Mouse (Mus musculus): ENCODE measurements around the gene Krt17. TPM values are rescaled to one million over a fixed set of nuclear protein-coding genes. Genes with fewer than 3 reads are reported as not detected.
A peak's percentile ranks its signal among the peaks of the same experiment; 100 is the strongest.

The Krt17 gene
- polyA plus RNA-seq, 1 experiment, result not detected

- Histone ChIP-seq H3K79me2 (ENCODE audit: control insufficient read depth, insufficient read depth) (no peaks in the 10 kb centered on the region), H3K27me3 (ENCODE audit: control insufficient read depth, insufficient read depth, insufficient read length) (no peaks in the 10 kb centered on the region), H3ac (ENCODE audit: control insufficient read depth, insufficient read length) (no peak overlapping the region), H3K4me2 (ENCODE audit: low read depth) (peak overlapping the region; percentile 28), H3K4me3 (no peak overlapping the region), H3K36me3 (ENCODE audit: control insufficient read depth, insufficient read depth) (no peaks in the 10 kb centered on the region)
- no peak for TF ChIP-seq TCF12 (IDR thresholded peaks at IDR 0.05; ENCODE audit: insufficient read depth, poor library complexity, severe bottlenecking)
- no peak for TF ChIP-seq MYOD1 (IDR thresholded peaks at IDR 0.05; ENCODE audit: control insufficient read depth in 1 of 3, insufficient read length in 2 of 3, low read depth in 2 of 3)
- TF ChIP-seq E2F4 (IDR thresholded peaks at IDR 0.05; ENCODE audit: insufficient read depth), result no peak
- no peak for TF ChIP-seq POLR2AphosphoS2 (IDR thresholded peaks at IDR 0.05; ENCODE audit: insufficient read length, low read depth)
- no peak for TF ChIP-seq MYOG (IDR thresholded peaks at IDR 0.05; ENCODE audit: control insufficient read depth in 1 of 3, insufficient read depth in 1 of 3, insufficient read length in 2 of 3, low read depth in 2 of 3)
- no peak for TF ChIP-seq POLR2A (IDR thresholded peaks at IDR 0.05; ENCODE audit: insufficient read length, low read depth)
- TF ChIP-seq CEBPB (IDR thresholded peaks at IDR 0.05; ENCODE audit: insufficient read depth, poor library complexity, severe bottlenecking), result no peak
- no peak for TF ChIP-seq REST (IDR thresholded peaks at IDR 0.05; ENCODE audit: insufficient read depth, insufficient read length)
- TF ChIP-seq SRF (IDR thresholded peaks at IDR 0.05; ENCODE audit: control insufficient read depth, insufficient read length, low read depth), result no peak
These were observed 39.1 kb downstream of the Krt17 start for GRCm38 (mm10) chr11:100221741-100222140.

- Histone ChIP-seq H3K4me2 (ENCODE audit: low read depth) (no peak overlapping the region), H3K79me2 (ENCODE audit: control insufficient read depth, insufficient read depth) (no peaks in the 10 kb centered on the region), H3K36me3 (ENCODE audit: control insufficient read depth, insufficient read depth) (no peaks in the 10 kb centered on the region), H3K4me3 (no peak overlapping the region), H3ac (ENCODE audit: control insufficient read depth, insufficient read length) (no peak overlapping the region), H3K27me3 (ENCODE audit: control insufficient read depth, insufficient read depth, insufficient read length) (no peaks in the 10 kb centered on the region)
- TF ChIP-seq E2F4 (IDR thresholded peaks at IDR 0.05; ENCODE audit: insufficient read depth) (no peak), TCF12 (IDR thresholded peaks at IDR 0.05; ENCODE audit: insufficient read depth, poor library complexity, severe bottlenecking) (no peak), CEBPB (IDR thresholded peaks at IDR 0.05; ENCODE audit: insufficient read depth, poor library complexity, severe bottlenecking) (no peak), SRF (IDR thresholded peaks at IDR 0.05; ENCODE audit: control insufficient read depth, insufficient read length, low read depth) (no peak), MYOD1 (IDR thresholded peaks at IDR 0.05; ENCODE audit: control insufficient read depth in 1 of 3, insufficient read length in 2 of 3, low read depth in 2 of 3) (no peak), POLR2AphosphoS2 (IDR thresholded peaks at IDR 0.05; ENCODE audit: insufficient read length, low read depth) (no peak), POLR2A (IDR thresholded peaks at IDR 0.05; ENCODE audit: insufficient read length, low read depth) (no peak), USF1 (IDR thresholded peaks at IDR 0.05; ENCODE audit: low read depth) (no peak), MAX (IDR thresholded peaks at IDR 0.05; ENCODE audit: low read depth) (no peak), REST (IDR thresholded peaks at IDR 0.05; ENCODE audit: insufficient read depth, insufficient read length) (no peak)
These were observed 41.5 kb downstream of the Krt17 start for GRCm38 (mm10) chr11:100219304-100219703.

GRCm38 (mm10) chr11:100208542-100208941 lies 52.3 kb downstream of the Krt17 start:
- Histone ChIP-seq H3K36me3 (ENCODE audit: control insufficient read depth, insufficient read depth) (no peaks in the 10 kb centered on the region), H3K4me2 (ENCODE audit: low read depth) (peak overlapping the region; percentile 29), H3K79me2 (ENCODE audit: control insufficient read depth, insufficient read depth) (no peaks in the 10 kb centered on the region), H3ac (ENCODE audit: control insufficient read depth, insufficient read length) (no peak overlapping the region), H3K4me3 (no peak overlapping the region), H3K27me3 (ENCODE audit: control insufficient read depth, insufficient read depth, insufficient read length) (no peaks in the 10 kb centered on the region)
- TF ChIP-seq USF1 (IDR thresholded peaks at IDR 0.05; ENCODE audit: low read depth) (no peak), TCF3 (IDR thresholded peaks at IDR 0.05; ENCODE audit: insufficient read length, low read depth) (no peak), POLR2AphosphoS2 (IDR thresholded peaks at IDR 0.05; ENCODE audit: insufficient read length, low read depth) (no peak), SRF (IDR thresholded peaks at IDR 0.05; ENCODE audit: control insufficient read depth, insufficient read length, low read depth) (no peak), MYOD1 (IDR thresholded peaks at IDR 0.05; ENCODE audit: control insufficient read depth in 1 of 3, insufficient read length in 2 of 3, low read depth in 2 of 3) (no peak), MYOG (IDR thresholded peaks at IDR 0.05; ENCODE audit: control insufficient read depth in 1 of 3, insufficient read depth in 1 of 3, insufficient read length in 2 of 3, low read depth in 2 of 3) (no peak)

- TF ChIP-seq TCF3 (IDR thresholded peaks at IDR 0.05; ENCODE audit: insufficient read length, low read depth) (no peak), REST (IDR thresholded peaks at IDR 0.05; ENCODE audit: insufficient read depth, insufficient read length) (no peak), CEBPB (IDR thresholded peaks at IDR 0.05; ENCODE audit: insufficient read depth, poor library complexity, severe bottlenecking) (no peak), MYOD1 (IDR thresholded peaks at IDR 0.05; ENCODE audit: control insufficient read depth in 1 of 3, insufficient read length in 2 of 3, low read depth in 2 of 3) (no peak), MYOG (IDR thresholded peaks at IDR 0.05; ENCODE audit: control insufficient read depth in 1 of 3, insufficient read depth in 1 of 3, insufficient read length in 2 of 3, low read depth in 2 of 3) (no peak), TCF12 (IDR thresholded peaks at IDR 0.05; ENCODE audit: insufficient read depth, poor library complexity, severe bottlenecking) (no peak)
- Histone ChIP-seq H3K36me3 (ENCODE audit: control insufficient read depth, insufficient read depth) (no peaks in the 10 kb centered on the region), H3K79me2 (ENCODE audit: control insufficient read depth, insufficient read depth) (no peaks in the 10 kb centered on the region), H3ac (ENCODE audit: control insufficient read depth, insufficient read length) (no peak within 1 kb of the TSS), H3K27me3 (ENCODE audit: control insufficient read depth, insufficient read depth, insufficient read length) (no peaks in the 10 kb centered on the region), H3K4me2 (ENCODE audit: low read depth) (peak within 1 kb of the TSS; percentile 57), H3K4me3 (peak within 1 kb of the TSS; percentile 5)
These were observed 53.3 kb downstream of the Krt17 start, which contains the start of gene Krt14 for GRCm38 (mm10) chr11:100207498-100207897. Gene Krt14 (minus strand): TSS chr11:100207548.

Other genes starting within 250 kb of the Krt17 start
- gene Krt33a, start 244.8 kb downstream of the Krt17 start, polyA plus RNA-seq (2012; fragmentation: generic; extraction: Trizol), result not detected
- 0.06 TPM for gene Krt33b, start 231.2 kb downstream of the Krt17 start, polyA plus RNA-seq (2012; fragmentation: generic; extraction: Trizol)
- gene Krt34, start 219.5 kb downstream of the Krt17 start, polyA plus RNA-seq (2012; fragmentation: generic; extraction: Trizol), result not detected
- gene Krt31, start 210.5 kb downstream of the Krt17 start, polyA plus RNA-seq (2012; fragmentation: generic; extraction: Trizol), result 0.89 TPM
- not detected for gene Krt32, start 172.8 kb downstream of the Krt17 start, polyA plus RNA-seq (2012; fragmentation: generic; extraction: Trizol)
- not detected for gene Krt35, start 164.8 kb downstream of the Krt17 start, polyA plus RNA-seq (2012; fragmentation: generic; extraction: Trizol)
- gene Krt36, start 155.4 kb downstream of the Krt17 start, polyA plus RNA-seq (2012; fragmentation: generic; extraction: Trizol), result not detected
- 2.9 TPM for gene Krt13, start 139.5 kb downstream of the Krt17 start, polyA plus RNA-seq (2012; fragmentation: generic; extraction: Trizol)
- 0.02 TPM for gene Krt15, start 125.1 kb downstream of the Krt17 start, polyA plus RNA-seq (2012; fragmentation: generic; extraction: Trizol)
- 0.85 TPM for gene Krt19, start 112.4 kb downstream of the Krt17 start, polyA plus RNA-seq (2012; fragmentation: generic; extraction: Trizol)
- gene Krt9, start 67.8 kb downstream of the Krt17 start, polyA plus RNA-seq (2012; fragmentation: generic; extraction: Trizol), result not detected
- 9.9 TPM for gene Krt14, start 53.5 kb downstream of the Krt17 start, polyA plus RNA-seq (2012; fragmentation: generic; extraction: Trizol)
- gene Krt16, start 12.1 kb downstream of the Krt17 start, polyA plus RNA-seq (2012; fragmentation: generic; extraction: Trizol), result 0.10 TPM
- gene Krt42, start 8.8 kb upstream of the Krt17 start, polyA plus RNA-seq (2012; fragmentation: generic; extraction: Trizol), result not detected
- 1,731 TPM for gene Eif1, start 58.9 kb upstream of the Krt17 start, polyA plus RNA-seq (2012; fragmentation: generic; extraction: Trizol)
- gene Gast, start 73.4 kb upstream of the Krt17 start, polyA plus RNA-seq (2012; fragmentation: generic; extraction: Trizol), result not detected
- 1.0 TPM for gene Hap1, start 95.1 kb upstream of the Krt17 start, polyA plus RNA-seq (2012; fragmentation: generic; extraction: Trizol)
- 161 TPM for gene Jup, start 136.7 kb upstream of the Krt17 start, polyA plus RNA-seq (2012; fragmentation: generic; extraction: Trizol)
- gene P3h4, start 153.8 kb upstream of the Krt17 start, polyA plus RNA-seq (2012; fragmentation: generic; extraction: Trizol), result 115 TPM
- gene Fkbp10, start 154.7 kb upstream of the Krt17 start, polyA plus RNA-seq (2012; fragmentation: generic; extraction: Trizol), result 162 TPM
- 47.6 TPM for gene Nt5c3b, start 180.8 kb upstream of the Krt17 start, polyA plus RNA-seq (2012; fragmentation: generic; extraction: Trizol)
- gene Klhl10, start 180.9 kb upstream of the Krt17 start, polyA plus RNA-seq (2012; fragmentation: generic; extraction: Trizol), result 0.20 TPM
- 3.6 TPM for gene Klhl11, start 211.7 kb upstream of the Krt17 start, polyA plus RNA-seq (2012; fragmentation: generic; extraction: Trizol)

All from myocyte (in vitro differentiated cells).